Comparison of ENCODE assay signal across 19 mouse cellular contexts in the genomic region with DNA sequence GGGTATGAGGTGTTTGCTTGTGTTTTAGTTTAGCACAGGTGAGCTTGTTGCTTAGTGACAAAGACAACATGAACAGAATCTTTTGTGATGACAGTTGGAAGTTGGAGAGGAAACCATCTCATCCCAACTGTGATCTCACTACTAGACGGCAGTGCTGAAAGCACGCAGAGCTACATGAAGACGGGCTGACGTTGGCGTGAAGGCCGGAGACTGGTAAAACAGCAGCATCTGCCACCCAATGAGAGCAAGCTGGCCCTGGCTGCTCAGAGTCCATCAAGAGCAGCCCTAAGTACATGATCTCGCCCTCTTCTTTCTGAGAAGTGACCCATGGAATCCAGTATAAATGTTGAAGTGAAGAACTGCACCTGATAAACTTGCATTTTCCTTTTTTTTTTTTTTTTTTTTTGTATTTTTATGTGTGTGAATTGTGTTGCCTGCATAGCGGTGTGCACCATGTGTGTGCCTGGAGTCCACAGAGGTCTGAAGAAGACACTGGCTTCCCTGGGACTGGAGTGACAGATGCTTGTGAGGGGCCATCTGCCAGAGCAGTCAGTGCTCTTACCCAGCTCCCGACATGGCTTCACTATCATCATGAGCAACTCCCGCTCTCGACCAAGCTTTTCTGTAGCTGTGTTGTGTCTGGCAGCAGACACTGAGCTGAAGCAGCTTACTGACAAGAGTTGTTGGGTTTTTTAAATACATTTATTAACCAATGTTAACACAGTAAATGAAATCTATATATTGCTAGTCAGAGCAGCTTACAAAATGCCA.
DNase-seq lines count a peak whose midpoint lies in the region; ATAC-seq lines count a peak whose summit lies in the region.
"Had no signal": no experiment of that assay in that cellular context is flagged by ENCODE, and none has a peak within 500 bp of the region (broad histone marks: within the 10 kb centered on the region; RNA-seq: fewer than 3 reads in every experiment).

No protein-coding gene starts in this region.

- no peaks in the 10 kb centered on the region for H3K4me1 ChIP-seq in forebrain, embryonic 16.5 days (replicated peaks; ENCODE audit: control insufficient read depth, insufficient read depth, low read length)
- H3K4me1 ChIP-seq in forebrain, embryonic 13.5 days, result no peaks in the 10 kb centered on the region
- H3K4me1 ChIP-seq in midbrain, embryonic 11.5 days (ENCODE audit: control insufficient read depth, insufficient read depth, low read length), result no peaks in the 10 kb centered on the region
- H3K4me1 ChIP-seq in midbrain, embryonic 15.5 days, result no peaks in the 10 kb centered on the region
- H3K4me1 ChIP-seq: embryonic facial prominence, embryonic 10.5 days; heart, embryonic 15.5 days; hindbrain, embryonic 13.5 days; lung, embryonic 15.5 days had no signal

- 87% methylated on average over 11 of the region's 11 CpGs for WGBS in forebrain, embryonic 16.5 days
- WGBS in forebrain, embryonic 13.5 days, result 95% methylated on average over 11 of the region's 11 CpGs
- 94% methylated on average over 11 of the region's 11 CpGs for WGBS in midbrain, embryonic 11.5 days
- 95% methylated on average over 11 of the region's 11 CpGs for WGBS in midbrain, embryonic 15.5 days

- no peaks in the 10 kb centered on the region for H3K27me3 ChIP-seq in forebrain, embryonic 16.5 days (replicated peaks; ENCODE audit: control insufficient read depth, insufficient read depth, low read length)
- H3K27me3 ChIP-seq in forebrain, embryonic 13.5 days, result no peaks in the 10 kb centered on the region
- H3K27me3 ChIP-seq in midbrain, embryonic 11.5 days (ENCODE audit: control insufficient read depth, insufficient read depth, low read length), result no peaks in the 10 kb centered on the region
- no peaks in the 10 kb centered on the region for H3K27me3 ChIP-seq in midbrain, embryonic 15.5 days (replicated peaks)
- H3K27me3 ChIP-seq: CH12.LX; heart, embryonic 15.5 days; hindbrain, embryonic 13.5 days; lung, embryonic 15.5 days; megakaryocyte, embryonic 14.5 days had no signal

- peak; percentile 34; the same call in 1 of the 2 replicates for ATAC-seq in forebrain, embryonic 16.5 days
- no peak for ATAC-seq in forebrain, embryonic 13.5 days
- ATAC-seq in midbrain, embryonic 11.5 days (ENCODE audit: low FRiP score), result no peak
- ATAC-seq in midbrain, embryonic 15.5 days (replicated peaks), result no peak

- H3K9ac ChIP-seq in forebrain, embryonic 16.5 days (replicated peaks; ENCODE audit: low read depth, low read length), result no peak overlapping the region
- no peak overlapping the region for H3K9ac ChIP-seq in forebrain, embryonic 13.5 days
- H3K9ac ChIP-seq in midbrain, embryonic 11.5 days (ENCODE audit: low read length), result no peak overlapping the region
- no peak overlapping the region for H3K9ac ChIP-seq in midbrain, embryonic 15.5 days
- H3K9ac ChIP-seq: heart, embryonic 15.5 days; hindbrain, embryonic 13.5 days; lung, embryonic 15.5 days had no signal

- peak; percentile 49 for DNase-seq in midbrain, embryonic 11.5 days (ENCODE audit: low spot score, missing footprints)
- peak; percentile 61 to 71 for DNase-seq in cerebellum, postnatal 14 days
- peak; percentile 40 to 50 for DNase-seq in layer of hippocampus, postnatal 36 days
- DNase-seq in lung, postnatal 14 days, result no peak
- DNase-seq in spleen, postnatal 36 days (ENCODE audit: low spot score in 2 of 2), result no peak
- DNase-seq: adrenal gland, postnatal 10 days; kidney, adult 11 months; kidney, postnatal 4 days; thymus, postnatal 4 days had no signal

- no peak overlapping the region for H3K4me2 ChIP-seq in forebrain, embryonic 16.5 days (ENCODE audit: low read length)
- H3K4me2 ChIP-seq in forebrain, embryonic 13.5 days, result no peak overlapping the region
- no peak overlapping the region for H3K4me2 ChIP-seq in midbrain, embryonic 11.5 days
- no peak overlapping the region for H3K4me2 ChIP-seq in midbrain, embryonic 15.5 days
- H3K4me2 ChIP-seq: heart, embryonic 15.5 days; hindbrain, embryonic 13.5 days; liver, embryonic 11.5 days; lung, embryonic 15.5 days had no signal

- H3K9me3 ChIP-seq in forebrain, embryonic 16.5 days (ENCODE audit: control insufficient read depth, low read length), result no peaks in the 10 kb centered on the region
- no peaks in the 10 kb centered on the region for H3K9me3 ChIP-seq in forebrain, embryonic 13.5 days (replicated peaks)
- H3K9me3 ChIP-seq in midbrain, embryonic 11.5 days (ENCODE audit: control insufficient read depth, low read length), result no peaks in the 10 kb centered on the region
- no peaks in the 10 kb centered on the region for H3K9me3 ChIP-seq in midbrain, embryonic 15.5 days
- H3K9me3 ChIP-seq: embryonic facial prominence, embryonic 10.5 days; heart, embryonic 15.5 days; hindbrain, embryonic 13.5 days; lung, embryonic 15.5 days; megakaryocyte, embryonic 14.5 days had no signal

- peaks cover 35% of the 10 kb centered on the region for H3K36me3 ChIP-seq in forebrain, embryonic 16.5 days (ENCODE audit: control insufficient read depth, insufficient read depth)
- H3K36me3 ChIP-seq in forebrain, embryonic 13.5 days (ENCODE audit: poor library complexity, severe bottlenecking), result peaks cover 79% of the 10 kb centered on the region
- peaks cover 21% of the 10 kb centered on the region for H3K36me3 ChIP-seq in midbrain, embryonic 11.5 days (ENCODE audit: control insufficient read depth, insufficient read depth, low read length)
- peaks cover 31% of the 10 kb centered on the region; the same call in 1 of the 2 replicates for H3K36me3 ChIP-seq in midbrain, embryonic 15.5 days (replicated peaks)

- no peak overlapping the region for H3K4me3 ChIP-seq in forebrain, embryonic 16.5 days (replicated peaks; ENCODE audit: low read length)
- H3K4me3 ChIP-seq in forebrain, embryonic 13.5 days, result no peak overlapping the region
- H3K4me3 ChIP-seq in midbrain, embryonic 11.5 days (ENCODE audit: low read depth, low read length), result no peak overlapping the region
- H3K4me3 ChIP-seq in midbrain, embryonic 15.5 days, result no peak overlapping the region
- H3K4me3 ChIP-seq: embryonic facial prominence, embryonic 10.5 days; heart, embryonic 15.5 days; hindbrain, embryonic 13.5 days; lung, embryonic 15.5 days; megakaryocyte, embryonic 14.5 days had no signal

- no peak overlapping the region for H3K27ac ChIP-seq in forebrain, embryonic 16.5 days (ENCODE audit: low read length)
- H3K27ac ChIP-seq in forebrain, embryonic 13.5 days, result no peak overlapping the region
- H3K27ac ChIP-seq in midbrain, embryonic 11.5 days (ENCODE audit: low read depth, low read length), result no peak overlapping the region
- H3K27ac ChIP-seq in midbrain, embryonic 15.5 days, result no peak overlapping the region
- H3K27ac ChIP-seq: embryonic facial prominence, embryonic 10.5 days; heart, embryonic 15.5 days; hindbrain, embryonic 13.5 days; lung, embryonic 15.5 days had no signal

Comparison
In these comparisons a context has a peak if more than half of its experiments do, and no peak if none do; other contexts are left out.
1. DNase-seq: peak in midbrain, embryonic 11.5 days (single experiment), cerebellum, postnatal 14 days (2 of 2) and layer of hippocampus, postnatal 36 days (2 of 2); none in lung, postnatal 14 days (single experiment) and spleen, postnatal 36 days (0 of 2).